Mouse (Mus musculus) kidney, postnatal 10 days (tissue): ENCODE measurements around the gene Ccdc153.

Source experiments
- DNase-seq: peaks from one replicate; pipeline ENCODE4 v3.0.0; 2021; ENCODE audit warnings: mixed read lengths

Gene Ccdc153

DNA sequence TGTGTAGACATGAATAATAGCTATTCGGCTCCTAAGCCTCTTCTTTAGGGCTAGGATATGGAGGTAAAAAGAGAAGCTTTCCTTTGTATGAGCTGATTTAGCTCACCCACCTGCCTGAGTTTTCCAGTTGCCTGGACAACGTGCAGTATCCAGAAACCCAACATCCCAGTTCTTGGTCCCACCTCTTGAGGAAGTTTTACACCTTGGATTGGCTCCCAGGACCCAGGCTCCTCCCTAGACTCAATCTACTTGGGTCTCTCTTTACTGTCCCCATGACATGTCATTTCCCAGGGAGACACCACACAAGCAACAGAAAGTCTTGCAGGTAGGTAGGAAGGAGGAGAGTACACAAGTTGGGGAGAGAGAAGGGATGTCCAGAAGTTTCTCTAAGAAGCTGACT lies at the start of gene Ccdc153:
Gene Ccdc153, plus strand, starts transcription at position 278 of the 400 bp plus-strand sequence.
- no peak for DNase-seq

- no peak for DNase-seq
These were observed 49.3 kb upstream of the Ccdc153 start for GRCm38 (mm10) chr9:44191166-44191565.

DNA sequence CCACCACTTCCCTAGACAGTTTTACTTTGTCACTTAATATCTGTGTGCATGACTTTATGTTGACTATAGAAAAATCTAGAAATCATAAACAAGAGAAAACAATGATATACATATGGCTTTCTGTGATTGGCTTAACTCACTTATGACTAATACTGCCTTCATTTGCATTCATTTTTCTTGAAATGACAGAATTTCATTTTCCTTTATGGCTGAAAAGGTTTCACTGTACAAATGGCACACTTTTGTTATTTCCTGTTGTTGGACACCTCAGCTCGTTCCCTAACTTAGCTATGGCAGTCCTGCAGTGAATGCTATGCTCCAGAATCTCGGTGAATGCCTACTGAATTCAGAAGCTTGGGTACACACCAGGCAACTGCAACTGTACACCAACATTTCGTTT lies 48.2 kb upstream of the Ccdc153 start:
- DNase-seq = no peak

- no peak for DNase-seq
These were observed 47.7 kb upstream of the Ccdc153 start for GRCm38 (mm10) chr9:44192794-44193193.

DNA sequence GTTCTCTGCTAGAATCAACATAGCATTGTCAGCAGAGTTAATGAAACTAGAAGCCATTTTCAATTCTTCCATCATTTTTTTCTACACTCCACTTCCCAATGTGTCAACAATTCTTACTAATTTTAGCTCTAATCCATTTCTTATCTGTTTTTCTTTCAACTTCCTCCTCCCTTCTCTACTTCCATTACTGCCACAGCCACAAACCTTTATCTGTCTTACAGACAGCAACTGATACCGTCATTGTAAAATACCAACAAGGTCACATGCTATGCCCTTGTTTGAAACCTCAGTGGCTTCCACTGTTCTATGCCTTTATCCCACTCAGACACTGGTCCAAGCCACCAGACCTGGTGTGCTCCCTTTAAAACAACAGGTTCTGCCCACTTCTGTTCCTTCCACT lies 46.5 kb upstream of the Ccdc153 start:
- DNase-seq = no peak

GRCm38 (mm10) chr9:44196354-44196753 lies 44.1 kb upstream of the Ccdc153 start:
- DNase-seq = no peak

DNA sequence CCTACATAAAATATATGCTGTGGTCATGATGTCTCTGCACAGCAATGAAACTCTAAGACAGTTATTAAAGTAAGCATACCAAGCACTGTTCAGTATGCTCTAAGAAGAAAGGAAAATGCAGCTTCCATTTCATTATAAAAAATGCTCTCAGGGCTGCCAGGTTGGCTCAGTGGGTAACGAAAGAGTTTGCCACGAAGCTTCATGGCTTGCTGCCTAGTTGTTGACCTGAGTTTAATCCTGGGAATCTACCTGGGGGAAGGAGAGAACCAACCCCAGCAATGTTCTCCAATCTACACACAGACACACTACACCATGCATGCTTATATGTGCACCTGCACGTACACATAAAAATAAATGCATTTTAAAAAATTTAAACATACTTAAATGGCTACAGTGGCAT lies 41.3 kb upstream of the Ccdc153 start:
- no peak for DNase-seq

DNA sequence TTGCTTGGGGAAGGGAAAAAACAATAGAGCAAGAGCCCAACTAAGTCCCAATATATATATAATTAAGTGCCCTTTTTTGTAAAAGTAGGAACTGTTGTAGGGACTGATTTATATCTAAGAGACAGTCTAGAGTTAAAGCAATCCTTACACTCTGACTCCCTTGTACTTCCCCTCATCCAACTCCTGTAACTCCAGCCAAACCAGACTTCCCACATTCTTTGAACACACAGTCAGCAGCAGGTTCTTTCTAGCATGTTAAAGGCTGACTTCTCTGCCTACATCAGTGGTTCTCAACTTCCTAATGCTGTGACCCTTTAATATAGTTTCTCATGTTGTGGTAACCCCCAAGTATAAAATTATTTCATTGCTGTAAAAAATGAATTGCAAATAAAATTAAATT lies 40.9 kb upstream of the Ccdc153 start:
- DNase-seq = no peak

- no peak for DNase-seq
These were observed 40.0 kb upstream of the Ccdc153 start for GRCm38 (mm10) chr9:44200458-44200857.

DNA sequence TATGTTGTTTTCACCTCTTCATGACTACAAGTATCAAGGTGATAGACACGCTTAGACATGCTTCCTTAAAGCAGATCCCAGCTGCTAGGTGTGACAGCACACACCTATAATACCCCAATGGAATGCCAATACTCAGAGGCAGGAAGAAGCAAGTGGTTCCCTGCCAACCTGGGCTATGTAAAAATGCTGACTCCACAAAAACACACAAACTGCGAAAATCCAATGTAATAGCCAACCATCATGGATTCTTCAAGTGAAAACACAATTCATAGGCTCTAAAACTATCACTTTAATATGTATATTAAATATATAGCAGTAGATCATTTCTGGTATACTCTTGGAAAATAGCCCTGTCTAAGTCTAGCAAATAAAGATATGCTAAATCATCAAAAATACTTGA lies 32.6 kb upstream of the Ccdc153 start:
- DNase-seq = no peak

GRCm38 (mm10) chr9:44209416-44209815 lies 31.1 kb upstream of the Ccdc153 start:
- no peak for DNase-seq

DNA sequence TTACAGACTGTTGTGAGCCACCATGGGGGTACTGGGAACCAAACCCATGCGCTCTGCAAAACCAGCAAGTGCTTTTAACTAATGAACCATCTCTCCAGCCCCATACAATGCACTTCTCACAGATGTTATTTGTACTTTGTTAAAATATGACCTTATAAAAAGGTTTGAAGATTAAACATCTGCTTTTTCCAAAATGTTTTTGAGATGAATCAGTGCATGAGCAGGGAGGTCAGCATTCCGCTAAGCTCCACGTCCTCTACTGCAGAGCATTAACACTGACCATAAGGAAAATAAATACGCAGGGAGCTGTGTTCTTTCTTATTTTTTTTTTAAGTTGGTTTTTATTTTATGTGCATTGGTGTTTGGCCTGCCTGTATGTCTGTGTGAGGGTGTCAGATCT lies 28.1 kb upstream of the Ccdc153 start:
- no peak for DNase-seq

DNA sequence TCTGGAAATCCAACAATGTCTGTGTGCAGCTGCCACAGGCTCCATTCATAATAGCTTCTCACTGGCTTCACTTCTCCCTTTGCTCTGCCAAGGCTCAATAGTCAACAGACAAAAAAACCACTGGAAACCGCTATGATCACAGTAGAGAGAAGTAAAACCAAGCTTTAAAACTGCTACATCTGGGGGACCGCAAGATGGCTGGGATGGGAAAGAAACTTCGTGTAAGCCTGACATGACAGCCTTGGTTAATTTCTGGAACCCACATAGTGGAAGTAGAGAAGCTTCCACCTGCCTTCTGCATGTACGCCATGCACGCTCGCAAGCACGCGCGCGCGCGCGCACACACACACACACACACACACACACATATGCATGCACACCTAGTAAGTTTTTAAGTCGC lies 26.9 kb upstream of the Ccdc153 start:
- no peak for DNase-seq

GRCm38 (mm10) chr9:44225993-44226392 lies 14.5 kb upstream of the Ccdc153 start:
- no peak for DNase-seq

- DNase-seq = no peak
These were observed 8.9 kb upstream of the Ccdc153 start for GRCm38 (mm10) chr9:44231609-44232008.

GRCm38 (mm10) chr9:44233021-44233801 lies 7.3 kb upstream of the Ccdc153 start:
- no peak for DNase-seq

- peak; percentile 99 for DNase-seq
These were observed 6.5 kb upstream of the Ccdc153 start, which contains the start of gene Cbl for GRCm38 (mm10) chr9:44233802-44234478. Gene Cbl, minus strand, starts transcription at chr9:44234049.

- DNase-seq = peak; percentile 77
These were observed 5.7 kb upstream of the Ccdc153 start for GRCm38 (mm10) chr9:44234479-44235427.

DNA sequence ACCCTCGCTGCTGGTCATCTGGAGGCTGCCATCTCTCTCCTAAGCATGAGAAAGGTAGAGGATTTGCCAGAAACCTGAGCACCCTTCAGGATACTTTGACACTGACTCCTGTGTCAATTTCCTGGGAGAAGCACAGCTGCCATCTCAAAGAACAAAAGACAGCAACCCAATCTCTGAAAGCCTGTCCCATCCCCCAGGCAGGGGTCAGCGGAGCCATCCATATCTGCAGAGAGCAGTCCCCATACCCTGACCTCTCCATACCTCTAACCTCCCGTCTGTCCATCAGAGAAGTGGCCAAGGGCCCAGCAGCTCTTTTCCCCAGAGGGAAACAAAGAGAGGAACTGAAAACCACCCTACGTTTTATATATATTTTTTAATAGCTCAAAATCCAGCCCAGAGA lies 3.9 kb upstream of the Ccdc153 start:
- DNase-seq = no peak

DNA sequence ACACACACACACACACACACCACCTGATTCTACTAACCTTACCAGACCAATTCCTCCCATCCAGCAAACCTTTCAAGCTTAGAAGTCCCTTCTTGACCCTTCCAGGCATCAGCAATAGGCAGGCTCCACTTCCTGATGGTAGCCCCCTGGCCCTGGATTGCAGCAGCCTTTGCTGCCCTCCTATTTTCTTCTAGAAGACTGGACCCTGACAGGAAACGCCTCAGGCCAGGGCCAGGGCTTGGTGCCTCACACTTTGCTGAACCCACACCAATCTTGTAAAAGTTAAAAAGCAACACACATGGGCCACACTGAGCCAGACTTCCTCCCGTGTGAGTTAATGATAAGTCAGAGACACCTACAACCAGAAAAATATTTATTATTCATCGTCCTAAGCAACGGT lies 3.3 kb upstream of the Ccdc153 start:
- no peak for DNase-seq

DNA sequence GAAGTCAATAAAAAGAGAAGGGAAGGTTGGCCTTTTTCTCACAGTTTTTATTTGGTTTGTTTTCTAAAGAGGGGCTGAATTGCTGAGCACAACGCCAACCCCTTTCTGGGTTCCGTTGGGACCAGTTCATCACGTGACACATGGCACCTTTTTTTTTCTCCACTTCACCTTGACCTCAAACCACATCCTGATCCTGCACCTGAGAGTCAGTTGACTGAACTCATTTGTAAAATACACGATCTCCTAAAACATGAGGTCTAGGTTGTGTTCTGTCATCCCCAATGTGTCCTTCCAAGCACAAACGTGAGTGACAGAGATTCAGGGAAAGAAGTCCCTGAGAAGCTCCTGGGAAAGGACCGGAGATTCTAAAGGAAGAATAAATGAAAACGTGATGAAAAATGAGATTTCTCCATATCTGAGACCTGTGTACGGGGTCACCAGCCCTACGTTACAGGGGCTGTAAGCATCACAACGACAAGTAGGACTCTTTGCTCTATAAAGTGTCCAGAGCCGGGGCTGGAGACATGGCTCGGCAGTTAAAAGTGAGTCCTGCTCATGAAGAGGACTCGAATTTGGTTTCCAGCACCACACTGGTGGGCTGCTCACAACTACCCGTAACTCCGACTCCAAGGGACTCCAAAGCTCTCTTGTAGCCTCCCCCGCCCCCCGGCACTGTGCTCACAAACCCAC lies 1.8 kb upstream of the Ccdc153 start:
- no peak for DNase-seq

- peak; percentile 77 for DNase-seq
These were observed 1.0 kb upstream of the Ccdc153 start for GRCm38 (mm10) chr9:44239447-44239846.

- DNase-seq = no peak
These were observed 435 bp downstream of the Ccdc153 start for GRCm38 (mm10) chr9:44240911-44241310.
